Mouse (Mus musculus) cortical plate, adult 2 months (tissue): ENCODE data around the gene Zfp13. TPM values are rescaled to one million over a fixed set of nuclear protein-coding genes. Genes with fewer than 3 reads are reported as not detected.
"Not testable (repeated sequence)": the region's sequence is repeated elsewhere in the genome, so short reads cannot be mapped to it uniquely, and the experiment has no call there.

ENCODE experiments used
- H3K27ac ChIP-seq: fragments of 200-500 bp; 2 replicates; pipeline ENCODE4 v1.5.1; 2012; ENCODE audit warnings: low read length, control low read depth, inconsistent platforms; ENCODE audit not compliant: insufficient read depth
- H3K4me1 ChIP-seq: fragments of 200-500 bp; 2 replicates; pipeline ENCODE4 v1.6.1; 2011; ENCODE audit warnings: low read length; ENCODE audit not compliant: control insufficient read depth, insufficient read depth
- H3K4me3 ChIP-seq: fragments of 200-500 bp; 2 replicates; pipeline ENCODE4 v1.5.1; 2011; ENCODE audit warnings: mild to moderate bottlenecking, low read length, control low read depth; ENCODE audit not compliant: insufficient read depth
- CTCF ChIP-seq: fragments of 200-500 bp; IDR thresholded peaks from 2 replicates; pipeline ENCODE4 v1.5.1; 2011; ENCODE audit warnings: mild to moderate bottlenecking, control low read depth, low read length; ENCODE audit not compliant: insufficient read depth; ENCODE audit errors: extremely low read depth
- POLR2A ChIP-seq: fragments of 200-500 bp; IDR thresholded peaks from 2 replicates; pipeline ENCODE4 v1.6.1; 2011; ENCODE audit warnings: mild to moderate bottlenecking, low read length, control low read depth; ENCODE audit not compliant: insufficient read depth; ENCODE audit errors: extremely low read depth
- polyA plus RNA-seq: library from polyadenylated mRNA; depleted of rRNA; stranded (reverse); fragments of >200 nt; gene quantifications from 2 replicates; pipeline ENCODE4 v1.2.3, GENCODE M21; 2012

The Zfp13 gene
- polyA plus RNA-seq, 1 experiment = 27.2 TPM

DNA sequence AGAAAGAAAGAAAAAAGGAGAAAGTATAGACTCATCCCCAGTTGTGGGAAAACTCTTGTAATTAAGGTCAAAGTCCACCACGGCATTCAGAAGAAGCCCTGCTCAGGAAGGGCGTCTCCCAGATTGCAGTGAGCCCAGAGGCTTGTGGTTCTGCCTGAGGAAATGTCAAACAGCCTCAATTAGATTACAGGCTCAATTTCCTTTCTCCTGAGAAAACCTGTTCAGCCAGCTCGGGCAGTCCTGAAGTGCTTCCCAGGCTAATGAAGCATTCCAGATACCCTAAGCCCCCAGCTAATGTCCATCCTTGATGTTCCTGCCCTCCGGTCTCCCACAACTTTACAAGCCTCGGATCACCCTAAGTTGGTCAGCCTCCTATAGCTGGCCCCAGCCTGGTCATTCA lies 56.0 kb downstream of the Zfp13 start:
- Histone ChIP-seq H3K4me3 (no peak overlapping the region), H3K4me1 (peaks cover under 1% of the 10 kb centered on the region; the same call in 1 of the 2 replicates), H3K27ac (no peak overlapping the region)
- TF ChIP-seq CTCF (no peak), POLR2A (no peak)

DNA sequence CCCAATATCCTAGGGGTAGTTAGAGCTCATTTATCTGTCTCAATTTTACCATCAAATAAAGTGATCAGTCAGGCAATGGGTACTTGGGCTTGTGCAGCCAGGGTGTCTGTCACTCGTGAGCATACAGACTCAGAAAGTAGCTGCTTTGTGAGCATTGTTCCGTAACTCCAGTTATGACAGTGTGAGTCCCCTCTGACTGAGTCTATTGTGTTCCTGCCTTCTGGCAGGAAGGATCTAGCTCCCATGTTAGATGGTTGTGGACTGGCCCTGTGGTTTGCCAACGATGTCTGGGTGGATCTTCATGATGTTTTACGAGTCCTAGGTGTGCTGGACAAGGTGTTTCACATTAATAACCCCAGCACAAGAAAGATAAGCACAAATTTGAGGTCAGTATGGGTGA lies 56.5 kb downstream of the Zfp13 start:
- Histone ChIP-seq H3K4me3 (no peak overlapping the region), H3K27ac (no peak overlapping the region), H3K4me1 (peaks cover 2% of the 10 kb centered on the region; the same call in 1 of the 2 replicates)
- TF ChIP-seq CTCF (no peak), POLR2A (no peak)

DNA sequence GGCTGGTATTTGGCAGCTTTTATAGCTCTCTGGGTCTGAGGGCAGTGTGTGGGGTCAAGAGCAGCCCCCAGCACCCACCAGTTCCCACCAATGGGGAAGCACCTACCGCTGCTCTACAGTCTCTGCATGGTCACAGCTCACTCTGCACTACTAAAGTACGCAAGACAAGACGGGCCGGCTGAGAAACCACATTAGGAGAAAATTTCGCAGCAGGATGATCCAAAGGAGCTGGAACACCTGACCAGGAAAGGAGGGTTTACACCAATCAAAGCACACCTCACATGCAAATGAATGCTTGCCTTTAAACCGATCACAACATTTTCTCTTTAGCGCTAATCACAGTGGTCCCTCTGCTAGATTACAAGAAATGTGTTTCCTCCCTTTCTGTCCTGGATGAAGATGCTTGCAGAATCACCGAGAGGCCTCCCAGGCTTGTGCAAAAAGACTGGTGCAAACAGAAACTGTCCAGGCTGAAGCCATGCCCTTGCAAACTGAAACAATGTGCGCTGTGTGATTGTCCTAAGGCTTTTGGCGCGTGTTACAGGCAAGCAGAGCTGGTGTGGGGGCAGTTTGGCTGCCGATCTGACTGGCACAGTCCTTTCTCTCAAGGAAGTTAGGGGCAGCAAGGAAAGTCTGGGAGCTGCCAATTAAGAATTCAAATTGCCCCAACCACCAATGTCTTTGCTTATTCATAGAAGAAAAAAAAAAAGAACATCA lies 57.1 kb downstream of the Zfp13 start:
- no peak overlapping the region for H3K27ac ChIP-seq
- no peak overlapping the region for H3K4me3 ChIP-seq
- peaks cover 2% of the 10 kb centered on the region; the same call in 1 of the 2 replicates for H3K4me1 ChIP-seq
- TF ChIP-seq POLR2A (no peak), CTCF (no peak)

DNA sequence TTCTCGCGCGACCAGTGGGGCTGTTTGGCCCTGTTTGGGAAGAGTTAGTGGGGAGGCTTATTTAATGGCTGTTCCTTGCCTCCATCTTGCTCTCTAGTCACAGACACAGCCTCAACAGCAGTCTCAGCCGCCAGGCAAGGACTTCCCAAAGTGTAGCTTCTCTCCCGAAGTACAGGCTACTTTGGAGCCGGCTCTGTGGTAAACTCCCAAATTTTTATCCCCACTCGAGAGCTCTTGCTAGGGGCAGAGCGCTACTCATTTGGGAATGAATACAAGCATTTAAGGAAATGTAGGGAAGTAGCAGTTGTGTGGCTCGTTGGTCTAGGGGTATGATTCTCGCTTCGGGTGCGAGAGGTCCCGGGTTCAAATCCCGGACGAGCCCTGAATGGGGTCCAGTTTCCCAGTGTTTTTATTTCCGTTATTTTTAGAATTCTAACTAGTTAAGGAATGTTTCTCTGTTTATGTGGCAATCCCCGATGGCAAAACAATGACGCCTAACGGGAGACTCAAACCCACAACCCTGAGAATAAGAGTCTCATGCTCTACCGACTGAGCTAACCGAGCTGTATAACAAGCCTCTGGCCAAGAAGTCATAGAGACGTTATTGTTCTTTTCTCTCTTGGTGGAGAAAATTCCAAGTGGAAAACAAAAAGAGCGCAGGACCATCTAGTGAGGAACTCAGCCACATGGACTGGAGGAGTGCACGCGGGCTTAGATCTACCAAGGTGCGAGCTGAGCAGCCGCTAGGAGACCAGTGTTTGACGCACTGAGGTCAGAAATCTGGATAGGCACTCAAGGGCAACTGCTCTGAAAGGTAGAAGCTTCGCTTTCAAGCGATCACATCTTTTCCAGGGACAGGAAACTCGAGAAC lies 58.4 kb downstream of the Zfp13 start:
- H3K4me1 ChIP-seq = peaks cover 2% of the 10 kb centered on the region; the same call in 1 of the 2 replicates
- no peak overlapping the region for H3K4me3 ChIP-seq
- H3K27ac ChIP-seq = no peak overlapping the region
- TF ChIP-seq CTCF = no peak
- TF ChIP-seq POLR2A = no peak

DNA sequence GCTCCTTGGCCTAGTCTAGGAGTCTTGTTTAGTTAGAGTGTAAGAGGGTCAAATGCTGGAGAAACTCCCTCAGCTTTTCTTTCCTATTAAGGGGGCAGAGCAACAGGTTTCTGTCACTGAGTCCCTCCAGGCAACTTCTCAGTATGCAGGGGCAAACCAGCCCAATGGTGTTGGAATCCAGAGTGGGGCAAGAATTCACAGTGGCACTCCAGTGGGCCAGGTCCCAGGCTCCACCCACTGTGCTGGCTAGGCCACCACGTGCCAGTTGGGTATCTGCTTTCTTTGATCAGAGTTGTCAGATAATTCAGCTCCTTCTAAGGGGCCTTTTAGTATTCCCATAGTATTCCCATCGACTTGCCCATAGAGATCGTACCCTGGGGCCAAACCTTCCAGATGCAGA lies 59.2 kb downstream of the Zfp13 start:
- no peak for TF ChIP-seq CTCF
- TF ChIP-seq POLR2A = no peak
- no peak overlapping the region for H3K4me3 ChIP-seq

DNA sequence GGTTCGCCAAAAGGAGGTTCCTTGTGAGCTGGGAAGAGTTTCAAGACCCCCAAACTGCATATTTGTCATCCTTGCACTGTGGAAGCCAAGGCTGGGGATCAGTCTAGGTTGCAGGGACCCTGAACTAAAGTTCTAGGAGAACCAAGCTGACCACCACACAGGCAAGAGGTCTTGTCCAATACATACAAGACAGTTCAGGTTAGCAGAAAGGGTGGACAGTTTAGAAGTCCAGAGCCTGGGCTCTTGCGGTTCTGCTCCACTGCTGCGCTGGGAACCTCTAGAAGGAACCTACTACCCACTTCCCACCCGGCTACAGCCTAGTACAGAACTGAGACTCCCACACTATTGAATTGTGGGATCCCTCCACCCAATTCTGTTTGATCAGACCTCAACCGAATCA lies 59.7 kb downstream of the Zfp13 start:
- Histone ChIP-seq H3K4me1 (peaks cover 2% of the 10 kb centered on the region; the same call in 1 of the 2 replicates), H3K27ac (no peak overlapping the region), H3K4me3 (no peak overlapping the region)
- no peak for TF ChIP-seq POLR2A
- no peak for TF ChIP-seq CTCF

More for the DNA sequence above, 59.2 kb downstream of the Zfp13 start:
- Histone ChIP-seq H3K4me1 (peaks cover 2% of the 10 kb centered on the region; the same call in 1 of the 2 replicates), H3K27ac (no peak overlapping the region)

DNA sequence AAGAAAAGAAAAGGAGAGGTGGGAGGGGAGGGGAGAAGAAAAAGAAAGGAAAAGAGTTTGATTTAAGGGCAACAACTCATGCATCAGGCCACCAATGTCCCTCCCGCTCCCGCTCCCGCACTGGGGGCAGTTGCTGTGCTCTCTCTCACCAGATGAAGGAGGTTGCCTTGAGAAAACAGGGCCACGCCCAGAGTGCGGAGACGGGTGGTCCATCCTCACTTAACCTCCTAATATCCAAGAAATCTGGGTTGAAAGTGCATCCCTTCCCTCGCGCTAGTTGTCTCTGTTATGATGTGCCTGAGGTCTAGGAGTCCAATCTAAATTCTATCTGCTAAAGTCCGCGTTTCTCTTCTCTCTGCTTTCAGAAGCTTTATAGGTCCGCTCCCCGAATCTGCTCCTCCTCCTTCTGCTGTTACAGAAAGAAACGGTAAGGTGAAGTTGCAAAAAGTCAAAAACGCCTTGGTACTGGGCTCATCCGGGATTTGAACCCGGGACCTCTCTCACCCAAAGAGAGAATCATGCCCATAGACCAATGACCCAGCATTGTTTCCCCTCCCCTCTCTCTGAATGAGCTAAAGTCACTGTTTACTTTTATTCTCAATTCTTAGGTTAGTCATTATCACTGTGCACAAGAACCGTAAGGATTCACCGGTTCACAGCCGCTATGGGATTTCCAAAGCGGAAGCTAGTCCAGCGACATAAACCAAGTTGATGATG lies 60.8 kb downstream of the Zfp13 start:
- Histone ChIP-seq H3K4me1 (peaks cover 2% of the 10 kb centered on the region; the same call in 1 of the 2 replicates), H3K4me3 (peak overlapping the region; percentile 43), H3K27ac (no peak overlapping the region)
- TF ChIP-seq CTCF (no peak), POLR2A (no peak)

DNA sequence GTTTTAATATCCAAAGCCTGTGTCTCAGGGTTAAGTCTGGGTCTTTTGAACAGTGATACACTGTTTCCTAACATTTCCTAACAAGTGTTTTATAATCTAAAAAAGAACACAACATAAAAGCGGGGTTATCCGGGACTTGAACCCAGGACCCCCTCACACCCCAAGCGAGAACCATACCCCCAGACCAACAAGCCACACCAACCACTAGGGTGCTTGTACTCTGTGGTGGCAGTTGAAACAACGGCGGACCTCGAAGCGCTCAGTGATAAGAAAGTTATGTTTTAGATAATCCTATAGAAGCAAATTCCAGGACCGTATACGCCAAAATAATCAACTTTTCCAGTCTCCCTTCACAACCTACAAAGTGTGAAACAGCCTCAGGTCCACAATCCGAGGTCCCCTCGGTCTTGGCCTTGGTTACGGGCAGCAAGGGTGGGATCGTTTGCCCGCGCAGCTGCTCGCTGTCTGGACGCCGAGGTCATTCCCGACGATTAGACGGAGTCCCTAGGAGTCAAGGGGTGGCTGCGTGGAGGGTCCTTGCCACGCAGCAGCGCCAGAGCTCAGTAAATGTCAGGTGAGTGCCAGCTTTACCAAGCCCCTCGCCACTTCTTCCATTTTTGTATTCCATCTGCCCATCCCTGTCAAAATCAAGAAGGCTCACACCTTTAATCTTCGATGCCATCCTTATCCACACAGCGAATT lies 61.6 kb downstream of the Zfp13 start:
- Histone ChIP-seq H3K27ac (no peak overlapping the region), H3K4me1 (peaks cover 2% of the 10 kb centered on the region; the same call in 1 of the 2 replicates), H3K4me3 (peak overlapping the region; percentile 43; the same call in 1 of the 2 replicates)
- no peak for TF ChIP-seq CTCF
- TF ChIP-seq POLR2A = no peak

DNA sequence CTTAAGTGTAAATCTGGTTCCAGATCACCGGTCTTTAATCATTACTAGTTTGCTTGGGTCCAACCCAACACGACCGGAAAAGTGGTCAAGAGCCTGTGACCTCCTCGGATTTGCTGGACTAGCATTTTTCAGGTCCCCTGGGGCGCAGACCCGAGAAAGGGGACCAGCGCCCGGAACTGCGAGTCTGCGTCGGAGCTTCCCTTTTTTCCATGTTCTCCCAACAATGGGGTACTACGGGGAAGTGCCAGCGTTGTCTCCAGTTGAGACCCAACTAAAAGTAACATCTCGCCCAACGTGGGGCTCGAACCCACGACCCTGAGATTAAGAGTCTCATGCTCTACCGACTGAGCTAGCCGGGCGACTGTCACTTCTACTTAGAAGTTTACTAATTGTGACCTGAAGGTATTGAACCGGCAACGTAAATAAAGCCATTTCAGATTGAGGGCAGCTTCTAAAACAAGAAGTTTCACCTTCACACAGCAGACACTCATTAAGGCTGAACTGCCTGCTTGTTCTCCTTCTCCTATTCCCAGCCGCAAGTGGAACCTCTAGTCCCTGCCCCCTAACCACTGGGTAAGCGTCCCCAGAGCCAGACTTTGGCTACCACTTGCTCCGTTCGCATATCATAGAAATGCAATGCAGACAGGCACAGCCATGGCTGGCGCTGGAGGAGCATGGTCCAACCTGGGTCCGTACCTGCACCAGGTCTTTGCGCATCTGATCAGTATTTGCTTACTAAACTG lies 64.1 kb downstream of the Zfp13 start:
- not testable (repeated sequence) for H3K4me3 ChIP-seq, H3K27ac ChIP-seq, H3K4me1 ChIP-seq

DNA sequence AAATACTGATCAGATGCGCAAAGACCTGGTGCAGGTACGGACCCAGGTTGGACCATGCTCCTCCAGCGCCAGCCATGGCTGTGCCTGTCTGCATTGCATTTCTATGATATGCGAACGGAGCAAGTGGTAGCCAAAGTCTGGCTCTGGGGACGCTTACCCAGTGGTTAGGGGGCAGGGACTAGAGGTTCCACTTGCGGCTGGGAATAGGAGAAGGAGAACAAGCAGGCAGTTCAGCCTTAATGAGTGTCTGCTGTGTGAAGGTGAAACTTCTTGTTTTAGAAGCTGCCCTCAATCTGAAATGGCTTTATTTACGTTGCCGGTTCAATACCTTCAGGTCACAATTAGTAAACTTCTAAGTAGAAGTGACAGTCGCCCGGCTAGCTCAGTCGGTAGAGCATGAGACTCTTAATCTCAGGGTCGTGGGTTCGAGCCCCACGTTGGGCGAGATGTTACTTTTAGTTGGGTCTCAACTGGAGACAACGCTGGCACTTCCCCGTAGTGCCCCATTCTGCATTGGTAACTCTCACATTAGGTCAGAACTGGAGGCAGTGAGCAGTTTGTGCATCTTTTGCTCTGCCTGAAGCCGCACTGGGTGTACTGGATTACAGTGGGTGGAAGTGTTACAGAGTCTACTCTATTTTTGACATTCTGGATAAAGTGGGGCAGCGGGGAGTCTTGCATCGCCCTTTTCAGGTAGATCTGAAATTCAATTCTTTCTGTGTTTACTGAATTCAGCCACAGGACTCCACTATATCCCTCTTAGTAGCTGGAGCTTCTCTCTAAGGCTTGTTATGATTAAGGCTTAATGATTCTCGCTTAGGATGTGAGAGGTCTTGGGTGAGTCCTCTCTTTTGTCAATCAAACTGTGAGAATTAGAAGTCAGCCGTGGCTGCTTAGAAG lies 65.4 kb downstream of the Zfp13 start:
- H3K27ac ChIP-seq, H3K4me1 ChIP-seq, H3K4me3 ChIP-seq: not testable (repeated sequence)

DNA sequence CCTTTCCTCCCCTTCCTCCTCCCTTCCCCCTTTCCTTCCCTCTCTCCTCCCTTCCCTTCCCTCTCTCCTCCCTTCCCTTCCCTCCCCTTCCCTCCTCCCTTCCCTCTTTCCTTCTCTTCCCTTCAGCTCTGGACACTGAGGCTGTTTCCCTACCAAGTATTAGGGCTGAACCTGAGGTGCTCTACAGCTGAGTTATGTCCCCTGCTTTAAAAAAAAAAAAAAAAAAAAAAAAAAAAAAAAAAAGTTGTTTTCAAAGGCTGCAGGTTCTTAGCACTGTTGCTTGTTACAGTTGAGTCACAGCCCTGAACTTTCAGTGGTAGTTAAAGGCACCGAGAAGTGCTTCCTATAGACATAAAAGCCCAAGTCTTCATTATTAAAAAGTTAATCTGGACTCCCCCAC lies 67.9 kb downstream of the Zfp13 start:
- not testable (repeated sequence) for H3K4me3 ChIP-seq, H3K4me1 ChIP-seq, H3K27ac ChIP-seq
